Mouse (Mus musculus): ENCODE data around the gene Dlx1.

GRCm38 (mm10) chr2:71491295-71491694 lies 36.6 kb upstream of the Dlx1 start:
- TF ChIP-seq ZNF384 (IDR thresholded peaks at IDR 0.05; ENCODE audit: low read depth, low read length) = no peak
- TF ChIP-seq MAFK (IDR thresholded peaks at IDR 0.05; ENCODE audit: insufficient read depth, low read depth, low read length) = no peak
- TF ChIP-seq ZC3H11A (IDR thresholded peaks at IDR 0.05; ENCODE audit: borderline replicate concordance, low read depth, low read length) = no peak
- TF ChIP-seq HCFC1 (IDR thresholded peaks at IDR 0.05; ENCODE audit: borderline replicate concordance, insufficient read depth, low read length) = no peak
- TF ChIP-seq CHD2 (IDR thresholded peaks at IDR 0.05; ENCODE audit: low read depth, low read length) = no peak
